Mouse (Mus musculus) small intestine, adult 2 months (tissue): ENCODE measurements around the gene Cfap161.

ENCODE experiments used
- CTCF ChIP-seq: fragments of 200-500 bp; IDR thresholded peaks from 2 replicates; pipeline ENCODE4 v1.5.1; 2012; ENCODE audit warnings: low read depth, mild to moderate bottlenecking, control low read depth, inconsistent platforms, low read length, moderate library complexity, mixed read lengths; ENCODE audit not compliant: insufficient replicate concordance, insufficient read length; ENCODE audit errors: extremely low read depth
- POLR2A ChIP-seq: fragments of 200-500 bp; IDR thresholded peaks from 2 replicates; pipeline ENCODE4 v1.6.1; 2012; ENCODE audit warnings: low read depth, mild to moderate bottlenecking, control low read depth, inconsistent platforms, low read length, moderate library complexity

DNA sequence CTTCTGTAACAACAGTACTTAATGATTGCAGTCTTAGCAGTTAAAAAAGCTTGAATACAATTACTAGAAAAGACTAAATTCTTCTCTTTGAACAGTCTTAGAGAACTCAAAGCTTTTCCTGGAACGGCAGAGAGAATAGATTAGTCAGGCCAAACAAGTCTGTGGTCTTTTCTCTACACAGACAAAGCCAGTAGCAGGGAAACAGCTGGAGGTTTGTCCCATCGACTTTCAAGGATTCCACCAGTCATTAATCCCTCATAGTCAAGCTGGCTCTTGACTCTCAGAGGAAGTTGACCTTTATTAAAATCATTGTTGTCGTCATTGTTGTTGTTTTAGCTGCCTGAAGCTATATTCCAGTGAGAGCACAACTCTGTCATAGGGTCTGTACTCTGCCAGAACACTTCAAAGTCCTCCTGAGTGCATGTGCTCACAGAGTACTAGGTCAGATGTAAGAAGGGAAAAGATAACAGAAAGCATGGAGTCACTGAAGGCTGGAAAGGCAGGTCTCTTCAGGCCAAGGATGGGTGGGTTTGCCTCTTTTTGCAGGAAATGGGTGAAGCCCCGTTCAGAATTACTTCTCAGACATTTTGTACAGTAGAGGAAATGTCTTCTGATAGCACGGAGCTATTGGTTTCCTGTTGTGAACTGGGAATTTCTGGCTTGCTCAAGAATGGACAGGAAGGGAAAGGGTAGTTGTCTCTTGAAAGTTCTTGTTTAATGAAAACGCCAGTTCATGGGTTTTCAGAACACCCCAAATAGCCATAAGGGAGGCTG, 48.0 kb upstream of the Cfap161 start:
- TF ChIP-seq CTCF (no peak), POLR2A (no peak)
